Mouse (Mus musculus) right cerebral cortex, postnatal 10 days (tissue): ENCODE results near the gene Gnai3.

Experiments used
- DNase-seq, 2 experiments: peaks; one replicate each; pipeline ENCODE4 v3.0.0; 2021; ENCODE audit warnings: low spot score in 2 of 2

Gene Gnai3

DNA sequence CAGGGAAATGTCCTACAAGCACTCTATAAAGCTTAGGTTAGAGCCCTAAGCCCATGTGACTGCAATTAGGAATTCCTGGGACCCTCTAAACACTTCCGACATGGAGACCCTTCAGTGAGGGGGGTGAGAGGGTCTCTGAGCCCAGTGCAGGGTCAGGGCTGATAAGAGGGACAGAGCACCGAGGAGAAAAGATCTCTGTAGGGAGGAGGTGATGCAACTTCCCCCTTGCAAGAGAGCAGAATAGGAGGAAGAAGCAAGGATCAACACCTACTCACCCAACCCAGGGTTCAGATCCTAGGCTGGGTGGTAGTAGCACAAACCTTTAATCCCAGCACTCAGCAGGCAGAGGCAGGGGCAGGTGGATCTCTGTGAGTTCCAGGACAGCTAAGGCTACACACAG, 62.8 kb downstream of the Gnai3 start:
- no peak for DNase-seq

GRCm38 (mm10) chr3:108082251-108082875, 63.6 kb downstream of the Gnai3 start:
- DNase-seq, result no peak

- DNase-seq, result peak in 1 of 2 experiments; percentile 26
These were observed 64.3 kb downstream of the Gnai3 start for GRCm38 (mm10) chr3:108081681-108082080.

- no peak for DNase-seq
These were observed 69.1 kb downstream of the Gnai3 start for GRCm38 (mm10) chr3:108076836-108077235.

DNA sequence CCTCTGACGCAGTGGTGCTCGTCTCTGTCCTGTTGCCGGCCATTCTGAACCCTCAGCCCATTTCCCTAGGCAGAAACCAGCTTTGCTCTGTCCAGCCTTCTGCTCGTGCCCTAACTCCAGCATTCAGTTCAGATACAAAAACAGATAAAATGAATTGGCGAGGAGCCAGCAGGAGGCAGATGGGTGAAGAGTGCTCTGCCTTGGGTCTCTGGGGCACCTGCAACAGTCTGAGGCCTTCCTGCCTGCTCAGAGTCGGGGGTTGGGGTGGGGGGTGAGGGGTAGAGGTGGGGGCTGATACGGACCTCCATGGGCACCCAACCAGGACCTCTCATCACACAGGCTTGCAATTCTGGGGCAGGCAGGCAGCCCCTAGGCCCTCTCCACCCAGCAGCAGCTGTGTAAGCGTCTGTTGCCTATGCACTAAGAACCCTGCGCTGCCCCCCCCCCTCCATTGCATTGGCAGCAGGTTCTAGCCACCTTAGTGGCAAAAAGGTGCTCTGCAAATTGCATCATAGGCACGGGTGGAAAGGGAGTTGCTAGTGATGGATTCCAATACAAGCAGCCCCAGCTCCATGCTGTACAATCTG, 72.9 kb downstream of the Gnai3 start:
- DNase-seq, result peak in 1 of 2 experiments; percentile 20

DNA sequence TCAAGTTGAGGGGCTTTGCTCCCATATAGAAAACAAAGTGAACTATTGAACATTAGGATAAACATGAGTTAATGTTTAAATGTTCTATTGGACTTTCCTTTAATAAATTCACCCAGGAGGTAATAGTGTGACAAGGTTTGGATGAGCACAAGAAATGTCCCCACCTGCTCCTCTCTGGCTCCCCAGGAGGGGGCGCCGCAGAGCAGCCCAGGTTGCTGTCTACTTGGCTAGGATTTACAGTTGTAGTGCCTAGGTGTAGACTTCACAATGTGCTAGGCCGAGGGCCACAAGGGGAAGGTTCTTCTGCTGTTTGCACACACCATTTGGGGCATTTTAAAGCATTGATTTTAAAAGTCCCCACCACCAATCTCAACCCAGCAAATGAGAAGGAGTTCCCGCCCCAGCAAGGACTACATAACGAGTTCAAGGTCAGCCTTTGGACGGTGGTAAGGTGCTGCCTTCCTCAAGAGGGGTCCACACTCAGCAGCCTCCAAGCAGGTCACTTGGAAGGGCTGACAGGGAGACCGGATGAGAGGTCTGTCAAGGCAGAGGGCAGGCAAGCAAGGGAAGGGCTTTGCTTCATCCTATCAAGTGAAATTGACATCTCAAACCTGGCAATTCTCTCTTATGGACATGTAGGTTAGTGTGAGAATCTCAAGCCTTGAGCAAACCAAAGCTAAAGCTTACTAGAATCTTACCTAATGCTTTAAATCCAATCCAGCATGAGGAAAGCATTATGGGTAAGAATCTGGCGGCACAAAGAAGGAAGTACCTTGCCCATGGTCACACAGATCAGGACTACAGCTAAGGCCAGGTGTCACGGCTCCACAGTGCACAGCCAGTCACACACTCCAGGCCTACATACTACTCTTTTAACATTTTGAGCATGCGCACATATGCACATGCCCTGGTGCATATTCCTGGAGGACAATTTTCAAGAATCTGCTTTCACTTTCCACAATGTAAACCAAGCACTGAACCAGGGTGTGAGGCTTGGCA, 75.4 kb downstream of the Gnai3 start:
- DNase-seq, result peak in 1 of 2 experiments; percentile 57

GRCm38 (mm10) chr3:108069231-108069870, 76.6 kb downstream of the Gnai3 start:
- peak in 1 of 2 experiments; percentile 25 for DNase-seq

- no peak for DNase-seq
These were observed 77.1 kb downstream of the Gnai3 start for GRCm38 (mm10) chr3:108068826-108069225.

DNA sequence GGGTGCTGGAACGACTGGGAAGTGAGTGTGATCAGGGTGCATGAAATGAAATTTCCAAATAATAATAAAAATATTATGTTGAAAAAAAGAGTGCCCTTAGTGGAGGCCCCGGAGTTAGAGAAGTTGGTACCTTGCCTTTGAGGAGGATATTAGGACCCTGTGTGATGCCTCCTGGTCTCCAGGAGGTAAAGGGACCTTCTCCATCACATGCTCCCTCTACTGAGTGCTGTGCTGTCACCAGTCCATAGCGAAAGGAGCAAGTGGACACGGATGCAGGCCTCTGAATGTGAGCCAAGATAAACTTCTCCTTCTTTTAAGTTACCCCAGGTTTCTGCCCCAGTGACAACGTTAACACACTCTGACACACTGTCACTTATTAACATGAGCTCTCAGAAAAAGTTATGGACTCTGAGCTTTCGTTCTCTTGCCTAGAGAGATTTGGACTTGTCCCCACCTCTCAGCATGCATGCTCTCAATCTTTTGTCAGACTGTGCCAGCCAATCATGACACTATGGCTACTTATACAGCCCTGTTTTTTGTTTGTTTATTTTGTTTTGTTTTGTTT, 78.5 kb downstream of the Gnai3 start:
- DNase-seq, result no peak

DNA sequence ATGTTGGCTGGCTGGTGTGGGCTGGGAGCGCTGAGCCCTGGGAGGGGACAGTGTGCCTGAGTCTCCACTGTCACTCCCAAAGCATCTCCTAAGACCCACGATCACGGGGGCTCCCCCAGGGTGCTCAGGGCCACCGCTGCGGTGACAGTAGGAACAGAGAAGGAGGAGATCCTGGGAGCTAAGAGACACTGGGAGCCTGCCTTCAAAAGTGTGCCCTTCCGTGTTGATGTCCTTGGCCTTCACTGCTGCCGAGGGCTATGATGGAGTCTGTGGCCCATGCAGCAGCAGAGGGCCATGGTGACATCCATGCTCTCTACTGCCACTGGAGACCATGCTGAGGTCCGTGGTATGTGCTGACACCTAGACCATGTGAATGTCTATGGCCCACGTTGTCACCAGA, 80.4 kb downstream of the Gnai3 start:
- DNase-seq, result no peak

DNA sequence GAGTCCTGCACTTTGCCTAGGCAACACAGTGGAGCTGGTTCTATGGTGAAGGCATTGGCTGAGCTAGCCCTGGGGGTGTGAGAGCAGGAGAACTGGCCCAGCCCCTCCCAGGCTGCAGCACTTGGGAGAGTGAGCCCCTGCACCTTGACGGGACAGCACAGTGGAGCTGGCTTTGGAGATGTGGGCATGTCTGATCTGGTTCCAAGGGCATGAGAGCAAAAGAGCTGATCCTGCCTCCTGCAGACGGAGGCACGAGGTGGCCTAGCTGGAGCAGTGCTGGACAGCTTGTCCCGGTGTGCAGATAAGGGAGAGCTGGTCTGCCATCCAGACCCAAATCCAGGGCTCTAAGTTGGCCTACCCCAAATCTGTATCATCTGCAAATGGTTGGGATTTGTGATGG, 81.3 kb downstream of the Gnai3 start:
- DNase-seq, result no peak

- DNase-seq, result peak in 1 of 2 experiments; percentile 30
These were observed 83.3 kb downstream of the Gnai3 start for GRCm38 (mm10) chr3:108062648-108063047.

DNA sequence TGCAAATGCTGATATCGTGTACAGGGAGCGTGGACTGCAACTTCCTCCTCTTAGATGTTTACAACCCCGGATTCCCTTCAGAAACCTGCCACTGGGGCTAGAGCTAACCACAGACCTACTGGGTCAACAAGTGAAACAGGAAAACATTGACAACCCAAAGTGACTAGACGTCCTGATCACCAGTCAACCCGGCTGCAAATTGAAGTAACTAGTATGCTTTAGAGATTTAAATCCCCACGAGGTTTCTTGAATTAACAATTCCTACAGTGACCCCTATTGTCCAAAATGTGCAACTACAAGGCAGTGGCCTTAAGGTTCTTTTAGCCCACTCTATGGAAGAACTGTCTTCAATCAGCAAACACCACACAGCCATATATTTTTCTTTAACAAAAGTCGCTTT, 84.5 kb downstream of the Gnai3 start:
- peak; percentile 43 to 64 for DNase-seq
